Mouse (Mus musculus): ENCODE measurements around the gene Sema3a. TPM values are rescaled to one million over a fixed set of nuclear protein-coding genes. Genes with fewer than 3 reads are reported as not detected.

The Sema3a gene
- polyA plus RNA-seq, 1 experiment = 0.24 TPM

- TF ChIP-seq EP300 (IDR thresholded peaks at IDR 0.05; ENCODE audit: insufficient read depth, low read depth, low read length) (no peak), CTCF (IDR thresholded peaks at IDR 0.05; ENCODE audit: low read depth, low read length) (no peak), POLR2A (IDR thresholded peaks at IDR 0.05; ENCODE audit: insufficient read depth, low read length) (no peak)
- no peak overlapping the region for H3K9ac ChIP-seq (ENCODE audit: low read depth, poor library complexity, severe bottlenecking)
- H3K36me3 ChIP-seq (ENCODE audit: control insufficient read depth, insufficient read depth, low read length, poor library complexity, severe bottlenecking) = no peaks in the 10 kb centered on the region
- no peak overlapping the region for H3K27ac ChIP-seq (ENCODE audit: insufficient read depth, low read length)
- no peak overlapping the region for H3K4me3 ChIP-seq (ENCODE audit: low read depth, low read length)
- no peaks in the 10 kb centered on the region for H3K4me1 ChIP-seq (ENCODE audit: control insufficient read depth, insufficient read depth, low read length)
- H3K9me3 ChIP-seq (replicated peaks; ENCODE audit: control insufficient read depth, insufficient read depth, low read length, poor library complexity, severe bottlenecking) = no peaks in the 10 kb centered on the region
- no peaks in the 10 kb centered on the region for H3K27me3 ChIP-seq (ENCODE audit: control insufficient read depth, insufficient read depth, low read length, poor library complexity, severe bottlenecking)
Measured at GRCm38 (mm10) chr5:13432574-13432973, 307.4 kb downstream of the Sema3a start.

GRCm38 (mm10) chr5:13433303-13433702 is 308.1 kb downstream of the Sema3a start:
- Histone ChIP-seq H3K27ac (ENCODE audit: insufficient read depth, low read length) (no peak overlapping the region), H3K4me3 (ENCODE audit: low read depth, low read length) (no peak overlapping the region), H3K27me3 (ENCODE audit: control insufficient read depth, insufficient read depth, low read length, poor library complexity, severe bottlenecking) (no peaks in the 10 kb centered on the region), H3K4me1 (ENCODE audit: control insufficient read depth, insufficient read depth, low read length) (no peaks in the 10 kb centered on the region), H3K9me3 (replicated peaks; ENCODE audit: control insufficient read depth, insufficient read depth, low read length, poor library complexity, severe bottlenecking) (no peaks in the 10 kb centered on the region), H3K9ac (ENCODE audit: low read depth, poor library complexity, severe bottlenecking) (no peak overlapping the region), H3K36me3 (ENCODE audit: control insufficient read depth, insufficient read depth, low read length, poor library complexity, severe bottlenecking) (no peaks in the 10 kb centered on the region)
- TF ChIP-seq CTCF (IDR thresholded peaks at IDR 0.05; ENCODE audit: low read depth, low read length) (no peak), EP300 (IDR thresholded peaks at IDR 0.05; ENCODE audit: insufficient read depth, low read depth, low read length) (no peak), POLR2A (IDR thresholded peaks at IDR 0.05; ENCODE audit: insufficient read depth, low read length) (no peak)

GRCm38 (mm10) chr5:13441112-13441511 is 315.9 kb downstream of the Sema3a start:
- H3K36me3 ChIP-seq (ENCODE audit: control insufficient read depth, insufficient read depth, low read length, poor library complexity, severe bottlenecking) = no peaks in the 10 kb centered on the region
- H3K9ac ChIP-seq (ENCODE audit: low read depth, poor library complexity, severe bottlenecking) = no peak overlapping the region
- H3K27me3 ChIP-seq (ENCODE audit: control insufficient read depth, insufficient read depth, low read length, poor library complexity, severe bottlenecking) = no peaks in the 10 kb centered on the region
- H3K4me3 ChIP-seq (ENCODE audit: low read depth, low read length) = no peak overlapping the region
- no peaks in the 10 kb centered on the region for H3K4me1 ChIP-seq (ENCODE audit: control insufficient read depth, insufficient read depth, low read length)
- no peak for TF ChIP-seq POLR2A (IDR thresholded peaks at IDR 0.05; ENCODE audit: insufficient read depth, low read length)
- no peak for TF ChIP-seq CTCF (IDR thresholded peaks at IDR 0.05; ENCODE audit: low read depth, low read length)
- TF ChIP-seq EP300 (IDR thresholded peaks at IDR 0.05; ENCODE audit: insufficient read depth, low read depth, low read length) = no peak
- H3K27ac ChIP-seq (ENCODE audit: insufficient read depth, low read length) = no peak overlapping the region
- no peaks in the 10 kb centered on the region for H3K9me3 ChIP-seq (replicated peaks; ENCODE audit: control insufficient read depth, insufficient read depth, low read length, poor library complexity, severe bottlenecking)

GRCm38 (mm10) chr5:13460182-13461001 is 335.2 kb downstream of the Sema3a start:
- TF ChIP-seq POLR2A (IDR thresholded peaks at IDR 0.05; ENCODE audit: insufficient read depth, low read length) (no peak), CTCF (IDR thresholded peaks at IDR 0.05; ENCODE audit: low read depth, low read length) (no peak), EP300 (IDR thresholded peaks at IDR 0.05; ENCODE audit: insufficient read depth, low read depth, low read length) (no peak)
- H3K4me1 ChIP-seq (ENCODE audit: control insufficient read depth, insufficient read depth, low read length) = no peaks in the 10 kb centered on the region
- no peak overlapping the region for H3K4me3 ChIP-seq (ENCODE audit: low read depth, low read length)
- no peak overlapping the region for H3K9ac ChIP-seq (ENCODE audit: low read depth, poor library complexity, severe bottlenecking)
- H3K36me3 ChIP-seq (ENCODE audit: control insufficient read depth, insufficient read depth, low read length, poor library complexity, severe bottlenecking) = no peaks in the 10 kb centered on the region
- no peaks in the 10 kb centered on the region for H3K9me3 ChIP-seq (replicated peaks; ENCODE audit: control insufficient read depth, insufficient read depth, low read length, poor library complexity, severe bottlenecking)
- no peaks in the 10 kb centered on the region for H3K27me3 ChIP-seq (ENCODE audit: control insufficient read depth, insufficient read depth, low read length, poor library complexity, severe bottlenecking)
- H3K27ac ChIP-seq (ENCODE audit: insufficient read depth, low read length) = no peak overlapping the region

- no peak for TF ChIP-seq POLR2A (IDR thresholded peaks at IDR 0.05; ENCODE audit: insufficient read depth, low read length)
- no peak for TF ChIP-seq CTCF (IDR thresholded peaks at IDR 0.05; ENCODE audit: low read depth, low read length)
- no peak for TF ChIP-seq EP300 (IDR thresholded peaks at IDR 0.05; ENCODE audit: insufficient read depth, low read depth, low read length)
- Histone ChIP-seq H3K9me3 (replicated peaks; ENCODE audit: control insufficient read depth, insufficient read depth, low read length, poor library complexity, severe bottlenecking) (no peaks in the 10 kb centered on the region), H3K27ac (ENCODE audit: insufficient read depth, low read length) (no peak overlapping the region), H3K36me3 (ENCODE audit: control insufficient read depth, insufficient read depth, low read length, poor library complexity, severe bottlenecking) (no peaks in the 10 kb centered on the region), H3K9ac (ENCODE audit: low read depth, poor library complexity, severe bottlenecking) (no peak overlapping the region), H3K4me1 (ENCODE audit: control insufficient read depth, insufficient read depth, low read length) (no peaks in the 10 kb centered on the region), H3K27me3 (ENCODE audit: control insufficient read depth, insufficient read depth, low read length, poor library complexity, severe bottlenecking) (no peaks in the 10 kb centered on the region; the same call in 1 of the 2 replicates), H3K4me3 (ENCODE audit: low read depth, low read length) (no peak overlapping the region)
Measured at GRCm38 (mm10) chr5:13468856-13469255, 343.6 kb downstream of the Sema3a start.

- TF ChIP-seq CTCF (IDR thresholded peaks at IDR 0.05; ENCODE audit: low read depth, low read length) (no peak), EP300 (IDR thresholded peaks at IDR 0.05; ENCODE audit: insufficient read depth, low read depth, low read length) (no peak), POLR2A (IDR thresholded peaks at IDR 0.05; ENCODE audit: insufficient read depth, low read length) (no peak)
- no peak overlapping the region for H3K9ac ChIP-seq (ENCODE audit: low read depth, poor library complexity, severe bottlenecking)
- H3K4me1 ChIP-seq (ENCODE audit: control insufficient read depth, insufficient read depth, low read length) = no peaks in the 10 kb centered on the region
- H3K36me3 ChIP-seq (ENCODE audit: control insufficient read depth, insufficient read depth, low read length, poor library complexity, severe bottlenecking) = no peaks in the 10 kb centered on the region
- no peak overlapping the region for H3K27ac ChIP-seq (ENCODE audit: insufficient read depth, low read length)
- no peaks in the 10 kb centered on the region for H3K9me3 ChIP-seq (replicated peaks; ENCODE audit: control insufficient read depth, insufficient read depth, low read length, poor library complexity, severe bottlenecking)
- no peaks in the 10 kb centered on the region; the same call in 1 of the 2 replicates for H3K27me3 ChIP-seq (ENCODE audit: control insufficient read depth, insufficient read depth, low read length, poor library complexity, severe bottlenecking)
- no peak overlapping the region for H3K4me3 ChIP-seq (ENCODE audit: low read depth, low read length)
Measured at GRCm38 (mm10) chr5:13469401-13469800, 344.2 kb downstream of the Sema3a start.

Measured in ES-Bruce4 (cell line).